Mouse (Mus musculus) A20 (cell line): ENCODE measurements around the gene Sart1.
"Not testable (repeated sequence)": the region's sequence is repeated elsewhere in the genome, so short reads cannot be mapped to it uniquely, and the experiment has no call there.

Experiments used
- DNase-seq: peaks from one replicate; pipeline ENCODE4 v3.0.0-alpha.2; 2011; ENCODE audit warnings: low read depth, low spot score

Sart1 gene

DNA sequence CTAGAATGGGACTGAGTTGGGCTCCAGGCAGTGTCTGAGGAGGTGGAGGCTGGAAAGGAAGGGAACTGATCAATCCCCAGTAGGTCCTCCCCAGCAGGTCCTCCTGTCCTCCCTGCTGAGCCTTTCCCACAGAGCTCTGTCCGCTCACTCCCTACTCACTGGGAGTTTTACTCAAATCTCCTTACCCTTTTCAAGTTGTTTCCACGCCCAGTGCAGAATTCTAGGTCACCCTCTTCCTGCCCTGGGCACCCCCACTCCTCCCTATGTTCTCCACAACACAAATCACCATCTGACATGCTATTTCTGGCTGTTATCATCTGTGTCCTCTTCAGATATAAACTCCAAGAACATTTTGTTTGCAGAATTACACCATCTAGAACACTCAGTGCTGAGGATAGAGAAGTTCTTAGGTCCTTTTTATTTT, 26.0 kb upstream of the Sart1 start:
- no peak for DNase-seq

GRCm38 (mm10) chr19:5413840-5414239, 25.3 kb upstream of the Sart1 start:
- DNase-seq: no peak

DNA sequence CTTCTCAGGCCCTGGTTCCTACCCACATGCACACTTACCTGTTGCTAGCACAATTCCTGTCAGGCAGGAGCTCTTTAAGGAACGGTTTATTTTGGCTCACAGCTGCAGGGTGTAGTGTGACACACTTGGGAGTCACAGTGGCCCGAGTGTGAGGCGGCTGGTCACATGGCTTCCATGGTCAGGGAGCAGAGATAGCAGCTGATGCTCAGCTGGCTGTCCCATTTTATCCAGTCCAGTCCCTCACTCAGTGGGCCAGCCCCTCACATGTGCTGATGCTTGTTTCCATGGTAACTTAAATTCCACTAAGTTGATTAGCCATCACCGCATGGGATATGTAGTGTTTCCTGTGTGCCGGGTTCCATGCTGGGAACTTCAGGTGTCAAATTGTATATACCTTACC, 23.5 kb upstream of the Sart1 start:
- no peak for DNase-seq

DNA sequence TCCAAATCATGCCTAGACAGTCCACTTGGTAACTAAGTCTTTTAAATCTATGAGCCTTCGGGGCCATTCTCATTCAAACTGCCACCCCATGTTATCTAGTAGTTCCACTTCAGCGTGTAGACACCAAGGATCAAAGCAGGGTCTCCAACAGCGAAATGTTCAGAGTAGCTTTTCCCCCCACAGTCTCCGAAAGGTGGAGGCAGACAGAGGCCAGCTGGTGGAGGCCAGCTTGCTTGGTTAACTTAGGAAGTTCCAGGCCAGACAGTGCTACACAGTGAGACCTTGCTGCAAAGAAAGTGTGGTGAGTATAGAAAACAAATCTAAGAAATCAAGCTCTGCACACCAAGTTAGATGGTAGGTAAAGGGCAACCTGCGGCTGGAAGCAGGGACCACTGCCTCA, 22.1 kb upstream of the Sart1 start:
- DNase-seq: no peak

- DNase-seq: no peak
Measured at GRCm38 (mm10) chr19:5409068-5409467, 20.6 kb upstream of the Sart1 start.

DNA sequence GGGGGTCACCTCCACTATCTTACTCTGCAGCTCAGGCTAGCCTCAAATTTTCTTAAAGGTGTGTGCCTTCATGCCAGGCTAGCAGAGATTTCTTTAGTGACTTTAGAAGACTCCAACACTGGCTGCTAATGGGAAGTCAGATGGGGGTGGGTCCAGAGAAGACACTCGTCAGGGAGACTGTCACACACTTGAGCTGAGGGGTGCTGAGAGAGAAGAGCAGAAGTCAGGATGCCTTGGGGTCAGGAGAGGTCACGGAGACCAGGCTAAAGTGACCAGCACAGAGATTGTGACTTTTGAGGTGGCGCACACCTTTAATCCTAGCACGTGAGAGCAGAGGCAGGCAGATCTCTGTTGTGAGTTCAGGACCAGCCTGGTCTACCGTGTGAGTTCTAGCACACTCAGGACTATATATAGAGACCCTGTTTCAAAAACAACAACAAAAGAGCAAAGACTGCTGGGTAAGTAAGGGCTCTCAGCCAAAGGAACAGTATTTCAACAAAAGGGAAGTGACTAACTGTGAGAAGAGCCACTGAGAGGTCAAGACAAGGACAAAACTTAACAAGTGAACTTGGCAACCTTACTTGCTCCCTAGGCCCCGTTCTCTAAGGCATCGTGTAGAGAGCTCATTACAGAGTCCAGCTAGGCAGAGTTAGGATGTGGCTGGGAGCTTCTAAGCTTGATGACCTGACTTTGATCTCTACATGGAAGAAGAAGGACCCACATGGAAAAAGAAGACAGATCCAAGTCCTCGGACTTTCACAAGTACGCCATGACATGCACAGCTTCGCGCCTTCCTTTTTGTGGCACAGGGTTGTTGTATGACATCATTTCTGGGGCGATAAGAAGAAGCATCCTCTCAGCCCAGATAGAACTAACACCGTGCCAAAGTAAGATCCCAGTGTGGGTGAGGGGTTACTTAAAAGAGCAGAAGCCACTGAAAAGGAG, 19.8 kb upstream of the Sart1 start:
- peak; percentile 47 for DNase-seq

DNA sequence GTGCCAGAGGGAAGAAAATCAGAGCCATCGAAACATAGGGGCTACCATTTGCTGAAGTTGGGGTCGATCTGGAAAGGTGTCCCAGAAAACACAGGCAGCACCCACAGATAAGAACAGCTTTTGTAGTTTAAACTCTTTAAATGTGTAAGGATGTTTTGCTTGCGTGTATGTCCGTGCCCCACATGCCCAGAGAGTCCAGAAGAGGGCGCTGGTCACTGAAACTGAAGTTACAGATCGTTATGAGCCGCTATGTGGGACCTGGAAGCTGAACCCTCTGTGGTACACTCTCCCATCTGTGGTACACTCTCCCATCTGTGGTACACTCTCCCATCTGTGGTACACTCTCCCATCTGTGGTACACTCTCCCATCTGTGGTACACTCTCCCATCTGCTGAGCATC, 18.6 kb upstream of the Sart1 start:
- DNase-seq: peak; percentile 67

GRCm38 (mm10) chr19:5406531-5407126, 18.1 kb upstream of the Sart1 start:
- DNase-seq: not testable (repeated sequence)

- no peak for DNase-seq
Measured at GRCm38 (mm10) chr19:5405924-5406323, 17.4 kb upstream of the Sart1 start.

- DNase-seq: no peak
Measured at GRCm38 (mm10) chr19:5402293-5402692, 13.8 kb upstream of the Sart1 start, which contains the start of gene Tsga10ip. Tsga10ip (minus strand) TSS chr19:5402526.

DNA sequence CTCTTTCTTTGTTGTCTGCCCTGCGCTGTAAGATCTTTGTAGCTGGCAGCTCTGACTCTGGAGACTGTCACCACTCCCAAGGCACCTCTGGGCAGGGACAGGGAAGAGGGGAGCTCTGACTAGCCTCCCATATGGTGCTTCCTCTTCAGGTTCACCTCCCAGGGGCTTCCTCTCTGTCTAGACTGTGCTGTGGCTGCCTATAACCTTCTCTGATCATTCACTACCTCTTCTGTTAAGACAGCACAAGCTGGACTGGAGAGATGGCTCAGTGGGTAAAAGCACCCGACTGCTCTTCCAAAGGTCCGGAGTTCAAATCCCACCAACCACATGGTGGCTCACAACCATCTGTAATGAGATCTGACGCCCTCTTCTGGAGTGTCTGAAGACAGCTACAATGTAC, 12.6 kb upstream of the Sart1 start:
- not testable (repeated sequence) for DNase-seq

DNA sequence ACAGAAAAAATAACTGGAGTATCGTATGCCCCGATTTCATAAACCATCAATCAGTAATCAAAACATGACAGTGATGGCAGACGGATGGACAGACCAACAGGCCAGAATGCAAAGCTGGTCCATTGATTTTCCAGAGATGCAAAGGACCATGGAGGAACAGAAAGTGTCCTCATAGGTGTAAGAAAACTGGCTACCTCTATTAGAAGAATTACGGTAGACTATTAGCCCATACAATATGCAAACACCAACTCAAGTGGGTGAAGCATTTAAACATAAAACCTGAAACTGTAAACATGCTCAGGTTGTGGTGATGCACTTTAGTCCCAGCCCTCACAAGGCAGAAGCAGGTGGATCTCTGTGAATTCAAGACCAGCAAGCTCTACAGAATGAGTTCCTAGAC, 6.9 kb upstream of the Sart1 start:
- peak; percentile 44 for DNase-seq

DNA sequence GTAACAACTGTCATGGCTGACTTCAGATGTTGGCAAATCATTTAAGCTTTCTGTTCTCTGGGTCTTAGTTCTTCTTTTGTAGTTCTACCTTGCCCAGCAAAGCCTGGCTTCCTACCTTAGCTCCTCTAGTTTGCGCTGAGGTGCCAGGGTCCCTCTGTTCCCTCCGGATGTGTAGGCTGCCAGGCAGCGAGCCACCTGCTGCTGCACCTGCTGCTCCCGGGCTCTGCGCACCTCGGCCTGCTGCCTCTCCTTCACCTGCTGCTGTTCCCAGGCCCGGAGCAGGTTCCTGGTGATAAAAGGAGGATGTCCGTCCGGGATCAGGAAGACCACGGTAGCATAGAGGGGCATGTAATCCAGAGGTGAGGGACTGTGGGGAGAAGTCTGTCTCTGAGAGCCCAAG, 5.7 kb upstream of the Sart1 start:
- no peak for DNase-seq

DNA sequence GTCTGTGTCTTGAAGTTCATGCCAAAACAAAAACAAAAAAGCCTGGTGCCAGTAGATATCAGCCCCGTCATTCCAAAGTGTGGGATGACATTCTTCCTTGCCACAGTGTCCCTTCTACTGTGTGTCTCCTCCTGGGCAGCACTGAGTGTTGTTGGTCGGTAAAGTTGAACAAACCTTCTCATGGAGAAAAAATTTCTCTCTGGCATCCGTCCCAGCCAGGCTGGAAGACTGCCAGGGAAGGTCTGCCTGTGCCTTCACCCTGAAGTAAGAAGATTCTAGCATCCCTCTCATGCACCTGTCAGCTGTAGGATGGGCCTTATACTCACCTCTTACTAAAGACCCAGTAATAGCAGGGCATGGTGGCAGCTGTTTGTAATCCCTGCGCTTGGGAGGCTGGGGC, 4.4 kb upstream of the Sart1 start:
- DNase-seq: no peak

DNA sequence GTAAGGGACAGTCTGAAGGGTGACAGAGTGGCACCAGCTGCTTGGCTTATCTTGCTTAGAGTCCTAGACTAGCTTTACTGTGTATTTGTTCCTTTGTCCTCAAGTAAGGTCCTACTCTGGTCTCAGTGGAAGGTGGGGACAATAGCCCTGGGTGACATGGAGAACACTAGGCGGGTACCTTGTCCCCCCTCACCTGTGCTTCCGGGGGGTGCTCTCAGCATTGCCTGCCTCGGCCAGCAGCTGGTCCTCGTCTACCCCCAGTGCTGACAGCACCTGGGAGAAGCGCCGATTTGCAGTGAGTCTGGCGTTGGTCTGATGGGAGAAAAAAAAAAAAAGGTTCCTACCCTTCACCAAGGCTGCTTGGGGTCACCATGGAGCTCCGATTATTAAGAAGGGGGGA, 1.9 kb upstream of the Sart1 start:
- DNase-seq: no peak

GRCm38 (mm10) chr19:5389647-5390046, 1.1 kb upstream of the Sart1 start:
- DNase-seq: peak; percentile 91

DNA sequence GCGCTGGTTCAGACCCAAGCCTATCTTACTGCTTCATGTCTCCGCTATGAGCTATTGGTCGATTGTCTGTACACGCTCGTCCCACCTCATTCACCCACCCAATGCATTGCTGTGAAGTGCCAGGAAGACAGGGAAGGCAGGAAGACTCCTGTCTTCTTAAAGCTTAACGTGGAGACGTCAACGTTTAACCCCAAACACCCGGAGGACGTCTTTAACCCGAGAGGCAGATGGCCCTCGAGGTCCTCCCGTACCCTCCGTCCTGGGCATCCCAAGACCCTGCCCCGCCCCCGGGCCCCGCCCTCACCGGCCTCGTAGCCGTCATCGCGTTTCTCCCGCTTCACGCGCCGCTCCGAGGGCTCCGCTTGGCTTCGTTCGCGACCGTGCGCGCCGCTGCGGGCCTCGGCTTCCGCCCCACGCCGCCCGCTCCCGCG, 477 bp downstream of the Sart1 start:
- peak; percentile 50 for DNase-seq

- DNase-seq: no peak
Measured at GRCm38 (mm10) chr19:5384715-5385114, 3.8 kb downstream of the Sart1 start.

DNA sequence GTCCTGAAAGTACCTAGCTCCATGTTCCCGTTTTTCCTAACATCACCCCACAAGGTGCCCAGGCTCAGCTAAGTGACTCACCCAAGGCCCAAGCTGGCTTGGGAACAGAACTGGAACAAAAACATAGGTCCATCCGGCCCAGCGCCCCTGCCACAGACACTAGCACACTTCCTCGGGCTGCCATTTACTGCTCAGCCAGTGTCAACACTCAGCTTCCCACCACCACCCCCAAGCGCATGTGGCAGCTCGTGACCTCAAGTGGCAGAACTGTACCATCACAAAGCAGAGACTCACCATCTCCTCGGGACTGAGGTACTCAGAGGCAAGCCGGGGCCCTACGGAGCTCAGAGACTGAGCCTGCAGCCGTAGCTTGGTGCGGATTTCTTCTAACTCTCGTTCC, 5.2 kb downstream of the Sart1 start:
- DNase-seq: no peak

DNA sequence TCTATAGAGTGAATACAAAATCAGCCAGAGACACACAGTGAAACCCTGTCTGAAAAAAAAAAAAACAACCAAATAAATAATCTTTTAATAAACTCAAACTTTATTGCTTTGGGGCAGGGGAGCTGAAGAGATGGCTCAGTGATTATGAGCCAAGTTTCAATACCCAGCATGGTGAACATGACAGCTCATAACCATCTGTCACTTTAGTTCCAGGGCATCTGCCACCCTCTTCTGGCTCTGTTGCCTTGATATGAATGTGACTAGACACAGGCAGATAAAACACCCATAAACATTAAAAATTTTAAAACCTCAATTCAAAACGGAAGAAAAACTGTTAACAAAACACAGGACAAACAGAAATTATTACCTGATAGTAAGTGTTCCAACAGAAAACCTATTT, 11.1 kb downstream of the Sart1 start:
- DNase-seq: no peak

- DNase-seq: no peak
Measured at GRCm38 (mm10) chr19:5374748-5375147, 13.8 kb downstream of the Sart1 start.

GRCm38 (mm10) chr19:5374177-5374576, 14.3 kb downstream of the Sart1 start:
- no peak for DNase-seq

- no peak for DNase-seq
Measured at GRCm38 (mm10) chr19:5372724-5373123, 15.8 kb downstream of the Sart1 start.
